In the genomic region with DNA sequence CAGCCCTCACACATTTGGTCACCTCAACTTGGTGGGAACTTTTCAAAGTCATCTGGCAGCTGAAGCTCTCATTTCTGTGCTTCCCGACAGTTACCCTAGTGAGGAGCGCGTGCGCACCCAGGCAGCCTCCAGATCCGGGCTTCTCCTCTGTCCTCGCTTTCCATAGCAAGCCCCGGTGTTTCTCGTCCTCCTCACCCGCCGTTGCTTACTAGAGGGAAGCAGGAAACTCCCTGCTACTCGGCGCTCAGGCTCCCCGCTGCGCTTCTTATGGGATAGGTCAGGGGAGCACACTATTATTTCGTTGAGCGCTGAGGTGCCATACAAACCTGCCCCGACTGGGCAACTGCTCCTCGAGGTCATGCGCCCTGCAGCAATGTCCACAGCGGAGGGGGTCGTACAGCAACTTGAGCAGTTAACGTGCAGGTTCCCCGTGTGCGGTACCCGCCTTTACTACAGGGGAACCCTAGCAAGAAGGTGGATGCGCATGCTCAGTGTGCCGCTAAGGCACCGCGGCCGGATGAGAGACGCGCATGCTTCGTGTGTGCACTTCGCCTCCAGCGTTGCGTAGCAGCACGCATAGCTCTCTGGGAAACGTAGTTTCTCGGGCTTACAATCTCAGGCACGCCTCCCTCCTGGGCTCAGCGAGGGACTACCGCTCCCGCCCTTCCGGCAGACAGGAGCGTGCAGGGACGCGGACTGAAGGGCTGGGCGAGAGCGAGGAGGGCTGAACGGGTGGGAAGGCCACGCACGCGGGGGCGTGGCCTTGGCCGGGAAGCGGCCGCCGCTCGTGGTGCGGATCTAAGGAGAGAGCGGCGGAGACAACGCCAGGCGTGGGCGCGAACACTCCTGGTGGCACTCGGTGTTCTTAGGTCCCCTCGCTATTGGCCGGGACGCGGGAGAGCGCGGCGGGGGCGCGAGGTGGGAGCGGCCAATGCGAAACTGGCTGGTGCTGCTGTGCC, we compare ENCODE assay signal across 8 mouse cellular contexts. TPM values are rescaled to one million over a fixed set of nuclear protein-coding genes. Genes with fewer than 3 reads are reported as not detected.
DNase-seq lines count a peak whose midpoint lies in the region; ATAC-seq lines count a peak whose summit lies in the region.

B3galnt2 (plus strand) TSS at position 596 of the 959 bp plus-strand sequence.

- peaks cover 8% of the 10 kb centered on the region for H3K4me1 ChIP-seq in hindbrain, embryonic 14.5 days (replicated peaks; ENCODE audit: control insufficient read depth, insufficient read depth, low read length)

- H3K4me3 ChIP-seq in hindbrain, embryonic 14.5 days (replicated peaks; ENCODE audit: low read length): peak within 1 kb of the TSS; percentile 82

- H3K27me3 ChIP-seq in hindbrain, embryonic 14.5 days (ENCODE audit: control insufficient read depth, insufficient read depth, low read length): no peaks in the 10 kb centered on the region

- peak within 1 kb of the TSS; percentile 79 for H3K4me2 ChIP-seq in hindbrain, embryonic 14.5 days (replicated peaks)

- peak; percentile 99 for ATAC-seq in hindbrain, embryonic 14.5 days (ENCODE audit: low FRiP score)

- H3K9me3 ChIP-seq in hindbrain, embryonic 14.5 days (ENCODE audit: control insufficient read depth, low read length): no peaks in the 10 kb centered on the region

- peak within 1 kb of the TSS; percentile 83 for H3K27ac ChIP-seq in hindbrain, embryonic 14.5 days

- no peaks in the 10 kb centered on the region for H3K36me3 ChIP-seq in hindbrain, embryonic 14.5 days (replicated peaks; ENCODE audit: control insufficient read depth, insufficient read depth)

- WGBS in hindbrain, embryonic 14.5 days: under 1% methylated on average over 68 of the region's 78 CpGs

- H3K9ac ChIP-seq in hindbrain, embryonic 14.5 days: peak within 1 kb of the TSS; percentile 74

- peak; percentile 100 for DNase-seq in R1 (ENCODE audit: low read depth, low spot score)
- peak; percentile 94 to 97 for DNase-seq in cerebellum, postnatal 25 days
- DNase-seq in frontal cortex, postnatal 25 days (ENCODE audit: low spot score in 2 of 2): peak; percentile 86 to 90
- peak; percentile 100 for DNase-seq in hindbrain, embryonic 14.5 days (ENCODE audit: low spot score)
- DNase-seq in layer of hippocampus, postnatal 36 days: peak; percentile 95 to 98
- peak; percentile 99 for DNase-seq in lung, postnatal 36 days
- DNase-seq in retina, postnatal 1 day: peak; percentile 100
- DNase-seq in urinary bladder, adult 18-20 months (ENCODE audit: low spot score in 2 of 2): peak; percentile 78 to 97

RNA-seq across cellular contexts. Expression of gene B3galnt2, which starts in this region (rescaled TPM):
- 15.6 and 17.2 TPM in 2 replicates for polyA plus RNA-seq in hindbrain, embryonic 14.5 days (2014; fragmentation: Nextera tagmentation; extraction: Ambion mirVana)
- total RNA-seq in layer of hippocampus, postnatal 36 days (2021): 10 to 100 TPM; 14.4 to 16.7 TPM

Comparison
In these comparisons a context has a peak if more than half of its experiments do, and no peak if none do; other contexts are left out.
1. Peak in every context shown above with its lines: DNase-seq, ATAC-seq, H3K4me3 ChIP-seq and H3K27ac ChIP-seq.